ENCODE assay signal across 7 mouse cellular contexts in genomic region chr11:44529200-44529599, GRCm38 (mm10). TPM values are rescaled to one million over a fixed set of nuclear protein-coding genes. Genes with fewer than 3 reads are reported as not detected.
DNase-seq lines count a peak whose midpoint lies in the region; ATAC-seq and TF ChIP-seq lines count a peak whose summit lies in the region.

No protein-coding gene starts in this region.

- no peaks in the 10 kb centered on the region for H3K9me3 ChIP-seq in liver, embryonic 15.5 days (replicated peaks)

- peak overlapping the region; percentile 72 for H3K4me2 ChIP-seq in liver, embryonic 15.5 days

- peak overlapping the region; percentile 49 for H3K4me3 ChIP-seq in liver, embryonic 15.5 days (replicated peaks)
- H3K4me3 ChIP-seq in spleen, adult 2 months (ENCODE audit: extremely low read depth, insufficient read depth, insufficient read length), result peak overlapping the region; percentile 5; the same call in 1 of the 2 replicates
- H3K4me3 ChIP-seq in left cerebral cortex, adult 2 months, result no peak overlapping the region

- H3K4me1 ChIP-seq in liver, embryonic 15.5 days (replicated peaks), result peaks cover 77% of the 10 kb centered on the region
- peaks cover 19% of the 10 kb centered on the region for H3K4me1 ChIP-seq in spleen, adult 2 months (ENCODE audit: control insufficient read depth, insufficient read depth, insufficient read length)

- no peak for TF ChIP-seq CTCF in spleen, adult 2 months (IDR thresholded peaks at IDR 0.05; ENCODE audit: extremely low read depth, insufficient read depth, insufficient read length, insufficient replicate concordance)
- TF ChIP-seq CTCF in left cerebral cortex, adult 2 months (IDR thresholded peaks at IDR 0.05), result no peak

- peaks cover 95% of the 10 kb centered on the region for H3K36me3 ChIP-seq in liver, embryonic 15.5 days (replicated peaks)
- peaks cover 40% of the 10 kb centered on the region for H3K36me3 ChIP-seq in spleen, adult 2 months (ENCODE audit: control insufficient read depth, insufficient read depth, low read length)

- 11% methylated on average over 12 of the region's 12 CpGs for WGBS in liver, embryonic 15.5 days (ENCODE audit: insufficient replicate concordance)
- 11% methylated on average over 12 of the region's 12 CpGs for WGBS in spleen, adult 2 months

- DNase-seq in spleen, adult 2 months (ENCODE audit: low read depth in 1 of 2, low spot score in 2 of 2), result peak; percentile 72 to 76
- DNase-seq in layer of hippocampus, adult 8-10 months (ENCODE audit: low spot score in 2 of 2), result no peak
- no peak for DNase-seq in kidney, postnatal 25 days
- no peak for DNase-seq in left cerebral cortex, adult 2 months (ENCODE audit: extremely low spot score in 1 of 2, low spot score in 2 of 2)

- 0 out of 2 replicates have a peak, but pooled peaks have one; percentile 35 for TF ChIP-seq POLR2A in spleen, adult 2 months (IDR thresholded peaks at IDR 0.05; ENCODE audit: low read depth, low read length)

- intact Hi-C loops in left cerebral cortex, adult 2 months (cut with DNase I), result no loop called here

- H3K9ac ChIP-seq in liver, embryonic 15.5 days, result peak overlapping the region; percentile 53

- ATAC-seq in CD4-positive, CD25-positive, alpha-beta regulatory T cell, adult 4 months, result peak; percentile 81
- peak; percentile 84 for ATAC-seq in activated CD4-positive, CD25-positive, alpha-beta regulatory T cell, adult 4 months
- peak; percentile 98 for ATAC-seq in liver, embryonic 15.5 days (ENCODE audit: insufficient read depth)

- H3K27ac ChIP-seq in liver, embryonic 15.5 days (replicated peaks), result peak overlapping the region; percentile 97
- peak overlapping the region; percentile 78 for H3K27ac ChIP-seq in spleen, adult 2 months (ENCODE audit: insufficient read depth, low read length)
- H3K27ac ChIP-seq in left cerebral cortex, adult 2 months, result no peak overlapping the region

- H3K27me3 ChIP-seq in liver, embryonic 15.5 days, result no peaks in the 10 kb centered on the region
- no peaks in the 10 kb centered on the region for H3K27me3 ChIP-seq in spleen, adult 2 months (ENCODE audit: control insufficient read depth, insufficient read depth, low read length)

RNA-seq across cellular contexts. Expression of gene Rnf145, which starts 10.4 kb away (rescaled TPM):
- polyA plus RNA-seq in CD4-positive, CD25-positive, alpha-beta regulatory T cell, adult 4 months (2017; shearing (Covaris generic)), result 10 to 100 TPM; 54.0 to 64.9 TPM
- 10 to 100 TPM; 45.3 to 60.4 TPM for polyA plus RNA-seq in activated CD4-positive, CD25-positive, alpha-beta regulatory T cell, adult 4 months (2017; shearing (Covaris generic))
- polyA plus RNA-seq in liver, embryonic 15.5 days (2015; fragmentation: Nextera tagmentation; extraction: Ambion mirVana), result 53.5 and 59.8 TPM in 2 replicates
- 65.5 and 191 TPM in 2 replicates for polyA plus RNA-seq in spleen, adult 2 months (2012; rRNA removed)
- total RNA-seq in layer of hippocampus, adult 8-10 months (2022), result 100 to 1,000 TPM in 1 of 4 experiments, 10 to 100 TPM in 3; 77.6 to 108 (median 86.9) TPM
- total RNA-seq in left cerebral cortex, adult 2 months (2021), result 10 to 100 TPM; 82.0 to 97.8 TPM

RNA-seq across cellular contexts. Expression of gene Ublcp1, which starts 58.9 kb away (rescaled TPM):
- 10 to 100 TPM; 44.1 to 58.3 TPM for polyA plus RNA-seq in CD4-positive, CD25-positive, alpha-beta regulatory T cell, adult 4 months (2017; shearing (Covaris generic))
- polyA plus RNA-seq in activated CD4-positive, CD25-positive, alpha-beta regulatory T cell, adult 4 months (2017; shearing (Covaris generic)), result 10 to 100 TPM; 41.0 to 42.9 TPM
- polyA plus RNA-seq in liver, embryonic 15.5 days (2015; fragmentation: Nextera tagmentation; extraction: Ambion mirVana), result 42.5 and 42.9 TPM in 2 replicates
- 10.7 and 11.4 TPM in 2 replicates for polyA plus RNA-seq in spleen, adult 2 months (2012; rRNA removed)
- total RNA-seq in layer of hippocampus, adult 8-10 months (2022), result 10 to 100 TPM; 47.9 to 53.0 (median 48.9) TPM
- 10 to 100 TPM; 45.7 to 50.1 TPM for total RNA-seq in left cerebral cortex, adult 2 months (2021)

Comparison
In these comparisons a context has a peak if more than half of its experiments do, and no peak if none do; other contexts are left out.
1. DNase-seq: peak in spleen, adult 2 months (2 of 2); none in layer of hippocampus, adult 8-10 months (0 of 2), kidney, postnatal 25 days (0 of 2) and left cerebral cortex, adult 2 months (0 of 2).
2. Peak in every context shown above with its lines, with median percentiles within 50 percentile points of each other: ATAC-seq.